Mouse (Mus musculus): Measurements from ENCODE around the gene Tmem178b.

GRCm38 (mm10) chr6:40062190-40062501 lies 189.1 kb downstream of the Tmem178b start:
- TF ChIP-seq CTCF (IDR thresholded peaks at IDR 0.05; ENCODE audit: extremely low read depth, insufficient read length, insufficient replicate concordance, low read depth, low read length) (no peak), POLR2A (IDR thresholded peaks at IDR 0.05; ENCODE audit: low read depth, low read length) (no peak)

All from small intestine, adult 2 months (tissue).